In genomic region chr2:163419346-163420045, GRCm38 (mm10) we compare ENCODE assay signal across 8 mouse cellular contexts. TPM values are rescaled to one million over a fixed set of nuclear protein-coding genes. Genes with fewer than 3 reads are reported as not detected.
DNase-seq lines count a peak whose midpoint lies in the region; ATAC-seq and TF ChIP-seq lines count a peak whose summit lies in the region.

No protein-coding gene starts in this region.

- DNase-seq in 416B (ENCODE audit: low read depth): peak; percentile 99
- peak; percentile 100 for DNase-seq in heart, adult 8-10 months (ENCODE audit: low spot score)
- DNase-seq in kidney, adult 9 months: peak; percentile 100
- peak; percentile 97 for DNase-seq in limb, embryonic 14.5 days (ENCODE audit: low spot score)
- DNase-seq in midbrain, postnatal 0 days (ENCODE audit: low spot score): peak; percentile 99
- DNase-seq in spleen, postnatal 14 days (ENCODE audit: low spot score in 2 of 2): peak; percentile 98

- TF ChIP-seq CTCF in bone marrow, adult 2 months (IDR thresholded peaks at IDR 0.05; ENCODE audit: control insufficient read depth, insufficient read depth, low read length): peak; percentile 23; the same call in 1 of the 2 replicates
- peak; percentile 47 for TF ChIP-seq CTCF in midbrain, postnatal 0 days (IDR thresholded peaks at IDR 0.05)

- H3K9me3 ChIP-seq in embryonic facial prominence, embryonic 15.5 days (replicated peaks): no peaks in the 10 kb centered on the region
- H3K9me3 ChIP-seq in limb, embryonic 14.5 days (ENCODE audit: control insufficient read depth, low read length): no peaks in the 10 kb centered on the region
- no peaks in the 10 kb centered on the region for H3K9me3 ChIP-seq in midbrain, postnatal 0 days (ENCODE audit: low read length)

- WGBS in bone marrow, adult 2 months: under 1% methylated on average over 64 of the region's 71 CpGs
- WGBS in embryonic facial prominence, embryonic 15.5 days: under 1% methylated on average over 56 of the region's 71 CpGs
- WGBS in limb, embryonic 14.5 days: under 1% methylated on average over 50 of the region's 71 CpGs
- WGBS in midbrain, postnatal 0 days: under 1% methylated on average over 58 of the region's 71 CpGs

- H3K4me3 ChIP-seq in bone marrow, adult 2 months (replicated peaks; ENCODE audit: control insufficient read depth, low read depth, low read length): peak overlapping the region; percentile 85
- peak overlapping the region; percentile 97 for H3K4me3 ChIP-seq in embryonic facial prominence, embryonic 15.5 days (replicated peaks)
- peak overlapping the region; percentile 73 for H3K4me3 ChIP-seq in limb, embryonic 14.5 days (replicated peaks; ENCODE audit: low read length)
- H3K4me3 ChIP-seq in midbrain, postnatal 0 days (ENCODE audit: low read depth, low read length): peak overlapping the region; percentile 94

- H3K9ac ChIP-seq in embryonic facial prominence, embryonic 15.5 days: peak overlapping the region; percentile 94
- H3K9ac ChIP-seq in limb, embryonic 14.5 days (ENCODE audit: low read depth, low read length, severe bottlenecking): peak overlapping the region; percentile 88
- peak overlapping the region; percentile 80 for H3K9ac ChIP-seq in midbrain, postnatal 0 days (replicated peaks; ENCODE audit: low read length, poor library complexity, severe bottlenecking)

- ATAC-seq in embryonic facial prominence, embryonic 15.5 days (ENCODE audit: insufficient number of reproducible peaks, low FRiP score, low TSS enrichment, low read depth): peak; percentile 99
- peak; percentile 99 for ATAC-seq in limb, embryonic 14.5 days (ENCODE audit: low FRiP score, low read depth)
- peak; percentile 99 for ATAC-seq in midbrain, postnatal 0 days (ENCODE audit: low FRiP score)

- H3K4me1 ChIP-seq in bone marrow, adult 2 months (ENCODE audit: control insufficient read depth, insufficient read depth, low read length): peaks cover 3% of the 10 kb centered on the region; the same call in 1 of the 2 replicates
- peaks cover 24% of the 10 kb centered on the region for H3K4me1 ChIP-seq in embryonic facial prominence, embryonic 15.5 days
- H3K4me1 ChIP-seq in limb, embryonic 14.5 days (ENCODE audit: control insufficient read depth, insufficient read depth, low read length): peaks cover 20% of the 10 kb centered on the region
- H3K4me1 ChIP-seq in midbrain, postnatal 0 days (ENCODE audit: insufficient read depth, low read length): peaks cover 15% of the 10 kb centered on the region

- peaks cover 9% of the 10 kb centered on the region for H3K36me3 ChIP-seq in embryonic facial prominence, embryonic 15.5 days
- H3K36me3 ChIP-seq in limb, embryonic 14.5 days (ENCODE audit: control insufficient read depth, insufficient read depth, low read length): peaks cover 6% of the 10 kb centered on the region
- H3K36me3 ChIP-seq in midbrain, postnatal 0 days (ENCODE audit: insufficient read depth, low read length): no peaks in the 10 kb centered on the region

- H3K27me3 ChIP-seq in embryonic facial prominence, embryonic 15.5 days: no peaks in the 10 kb centered on the region
- no peaks in the 10 kb centered on the region for H3K27me3 ChIP-seq in limb, embryonic 14.5 days (ENCODE audit: control insufficient read depth, insufficient read depth, low read length)
- no peaks in the 10 kb centered on the region for H3K27me3 ChIP-seq in midbrain, postnatal 0 days (ENCODE audit: insufficient read depth, low read length)

- peak overlapping the region; percentile 73 for H3K4me2 ChIP-seq in embryonic facial prominence, embryonic 15.5 days (replicated peaks)
- peak overlapping the region; percentile 58 for H3K4me2 ChIP-seq in limb, embryonic 14.5 days (replicated peaks; ENCODE audit: low read depth, low read length, severe bottlenecking)
- H3K4me2 ChIP-seq in midbrain, postnatal 0 days (ENCODE audit: low read depth, low read length, poor library complexity, severe bottlenecking): peak overlapping the region; percentile 82

- H3K27ac ChIP-seq in bone marrow, adult 2 months (ENCODE audit: control insufficient read depth, insufficient read depth, low read depth, low read length, poor library complexity): peak overlapping the region; percentile 96
- peak overlapping the region; percentile 91 for H3K27ac ChIP-seq in embryonic facial prominence, embryonic 15.5 days (replicated peaks)
- peak overlapping the region; percentile 70 for H3K27ac ChIP-seq in limb, embryonic 14.5 days (replicated peaks; ENCODE audit: low read depth, low read length)
- peak overlapping the region; percentile 83 for H3K27ac ChIP-seq in midbrain, postnatal 0 days (ENCODE audit: low read depth, low read length)

- peak; percentile 74; the same call in 1 of the 2 replicates for TF ChIP-seq POLR2A in bone marrow, adult 2 months (IDR thresholded peaks at IDR 0.05; ENCODE audit: borderline replicate concordance, control insufficient read depth, low read depth, low read length)
- peak; percentile 83; the same call in 1 of the 2 replicates for TF ChIP-seq POLR2A in limb, embryonic 14.5 days (IDR thresholded peaks at IDR 0.05; ENCODE audit: borderline replicate concordance, extremely low read depth, insufficient read depth, insufficient read length)

RNA-seq across cellular contexts. Expression of gene Oser1, which starts 5.0 kb away (rescaled TPM):
- 34.1 and 70.4 TPM in 2 replicates for polyA plus RNA-seq in bone marrow, adult 2 months (2011; ENCODE audit: insufficient read depth, insufficient read length, low replicate concordance, missing spikeins)
- 86.8 and 91.4 TPM in 2 replicates for polyA plus RNA-seq in embryonic facial prominence, embryonic 15.5 days (2015; fragmentation: Nextera tagmentation; extraction: Ambion mirVana)
- 10 to 100 TPM; 19.4 to 21.8 (median 20.3) TPM for total RNA-seq in heart, adult 8-10 months (2022)
- 28.7 and 33.8 TPM in 2 replicates for polyA plus RNA-seq in limb, embryonic 14.5 days (2012; rRNA removed)
- polyA plus RNA-seq in limb, embryonic 14.5 days (2014; fragmentation: Nextera tagmentation; extraction: Ambion mirVana): 85.8 and 88.5 TPM in 2 replicates
- 27.6 and 29.9 TPM in 2 replicates for total RNA-seq in midbrain, postnatal 0 days (2014; rRNA removed)
- 63.8 and 64.7 TPM in 2 replicates for polyA plus RNA-seq in midbrain, postnatal 0 days (2015; fragmentation: Nextera tagmentation; extraction: Ambion mirVana)

RNA-seq across cellular contexts. Expression of gene Gdap1l1, which starts 18.8 kb away (rescaled TPM):
- polyA plus RNA-seq in bone marrow, adult 2 months (2011; ENCODE audit: insufficient read depth, insufficient read length, low replicate concordance, missing spikeins): not detected in 2 replicates
- 3.2 and 3.9 TPM in 2 replicates for polyA plus RNA-seq in embryonic facial prominence, embryonic 15.5 days (2015; fragmentation: Nextera tagmentation; extraction: Ambion mirVana)
- total RNA-seq in heart, adult 8-10 months (2022): not detected
- 0.46 and 0.60 TPM in 2 replicates for polyA plus RNA-seq in limb, embryonic 14.5 days (2012; rRNA removed)
- polyA plus RNA-seq in limb, embryonic 14.5 days (2014; fragmentation: Nextera tagmentation; extraction: Ambion mirVana): 0.22 and 0.43 TPM in 2 replicates
- 150 and 182 TPM in 2 replicates for total RNA-seq in midbrain, postnatal 0 days (2014; rRNA removed)
- 147 and 155 TPM in 2 replicates for polyA plus RNA-seq in midbrain, postnatal 0 days (2015; fragmentation: Nextera tagmentation; extraction: Ambion mirVana)

RNA-seq across cellular contexts. Expression of gene Jph2, which starts 21.7 kb away (rescaled TPM):
- 0.23 TPM in 1 of 2 replicates, not detected in the other for polyA plus RNA-seq in bone marrow, adult 2 months (2011; ENCODE audit: insufficient read depth, insufficient read length, low replicate concordance, missing spikeins)
- 3.7 and 5.0 TPM in 2 replicates for polyA plus RNA-seq in embryonic facial prominence, embryonic 15.5 days (2015; fragmentation: Nextera tagmentation; extraction: Ambion mirVana)
- total RNA-seq in heart, adult 8-10 months (2022): 100 to 1,000 TPM; 423 to 464 (median 433) TPM
- 8.2 and 9.9 TPM in 2 replicates for polyA plus RNA-seq in limb, embryonic 14.5 days (2012; rRNA removed)
- 2.1 and 2.6 TPM in 2 replicates for polyA plus RNA-seq in limb, embryonic 14.5 days (2014; fragmentation: Nextera tagmentation; extraction: Ambion mirVana)
- 2.3 and 3.5 TPM in 2 replicates for total RNA-seq in midbrain, postnatal 0 days (2014; rRNA removed)
- 1.5 and 2.2 TPM in 2 replicates for polyA plus RNA-seq in midbrain, postnatal 0 days (2015; fragmentation: Nextera tagmentation; extraction: Ambion mirVana)

RNA-seq across cellular contexts. Expression of gene Fitm2, which starts 52.9 kb away (rescaled TPM):
- polyA plus RNA-seq in bone marrow, adult 2 months (2011; ENCODE audit: insufficient read depth, insufficient read length, low replicate concordance, missing spikeins): 1.6 and 4.5 TPM in 2 replicates
- polyA plus RNA-seq in embryonic facial prominence, embryonic 15.5 days (2015; fragmentation: Nextera tagmentation; extraction: Ambion mirVana): 11.6 and 12.1 TPM in 2 replicates
- 100 to 1,000 TPM; 197 to 218 (median 209) TPM for total RNA-seq in heart, adult 8-10 months (2022)
- 7.5 and 8.3 TPM in 2 replicates for polyA plus RNA-seq in limb, embryonic 14.5 days (2012; rRNA removed)
- 9.5 and 11.0 TPM in 2 replicates for polyA plus RNA-seq in limb, embryonic 14.5 days (2014; fragmentation: Nextera tagmentation; extraction: Ambion mirVana)
- 24.5 and 29.9 TPM in 2 replicates for total RNA-seq in midbrain, postnatal 0 days (2014; rRNA removed)
- 15.3 and 15.4 TPM in 2 replicates for polyA plus RNA-seq in midbrain, postnatal 0 days (2015; fragmentation: Nextera tagmentation; extraction: Ambion mirVana)

Comparison
In these comparisons a context has a peak if more than half of its experiments do, and no peak if none do; other contexts are left out.
1. Peak in every context shown above with its lines: DNase-seq, ATAC-seq, H3K4me3 ChIP-seq and H3K27ac ChIP-seq.
2. RNA of gene Gdap1l1, which starts 18.8 kb away (polyA plus RNA-seq): 147 to 155 TPM in midbrain, postnatal 0 days; 3.2 to 3.9 TPM in embryonic facial prominence, embryonic 15.5 days, 0.22 to 0.60 TPM in limb, embryonic 14.5 days and not detected in bone marrow, adult 2 months; every median in the first group is over 10 times any median in the second.